In the genomic region with DNA sequence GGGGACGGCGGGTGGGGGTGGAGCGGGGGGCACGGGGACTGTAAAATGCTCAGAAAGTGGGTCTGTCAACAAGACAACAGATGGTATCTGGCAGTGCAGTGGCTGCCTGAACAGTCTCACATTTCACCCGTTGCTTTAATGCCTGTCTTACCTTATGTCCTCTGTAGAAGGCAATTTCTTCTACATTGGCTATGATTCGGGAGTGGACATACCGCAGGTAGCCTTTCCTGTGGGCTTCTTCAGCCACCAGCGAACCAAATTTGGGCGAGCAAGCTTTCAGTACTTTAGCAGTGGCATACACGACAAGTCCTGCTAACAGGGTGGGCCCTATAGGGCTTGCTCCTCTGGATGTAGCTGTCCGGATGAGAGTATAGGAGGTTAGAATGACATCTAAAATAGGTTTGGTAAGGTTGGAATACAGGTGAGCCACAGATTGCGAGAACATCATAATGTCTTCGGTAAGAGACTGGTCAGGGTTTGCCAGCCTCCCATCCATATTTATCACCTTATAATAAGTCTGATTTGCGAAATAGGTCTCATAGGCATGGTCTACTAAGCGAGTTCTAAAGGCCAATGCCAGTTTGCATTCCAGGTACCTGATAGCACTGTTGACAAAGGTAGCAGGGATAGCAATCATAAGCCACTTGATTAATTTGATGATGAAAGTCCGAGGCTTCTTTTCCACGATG, we compare ENCODE assay signal across 10 mouse cellular contexts. TPM values are rescaled to one million over a fixed set of nuclear protein-coding genes. Genes with fewer than 3 reads are reported as not detected.
DNase-seq lines count a peak whose midpoint lies in the region; ATAC-seq and TF ChIP-seq lines count a peak whose summit lies in the region.
"Had no signal": no experiment of that assay in that cellular context is flagged by ENCODE, and none has a peak within 500 bp of the region (broad histone marks: within the 10 kb centered on the region; RNA-seq: fewer than 3 reads in every experiment).

No protein-coding gene starts in this region.

- no peaks in the 10 kb centered on the region for H3K36me3 ChIP-seq in hindbrain, embryonic 15.5 days
- no peaks in the 10 kb centered on the region for H3K36me3 ChIP-seq in midbrain, postnatal 0 days (ENCODE audit: insufficient read depth, low read length)

- H3K27ac ChIP-seq in layer of hippocampus, adult 2 months: peak overlapping the region; percentile 92
- H3K27ac ChIP-seq in hindbrain, embryonic 15.5 days (replicated peaks): peak overlapping the region; percentile 78; the same call in 1 of the 2 replicates
- H3K27ac ChIP-seq in midbrain, postnatal 0 days (ENCODE audit: low read depth, low read length): peak overlapping the region; percentile 70

- peak overlapping the region; percentile 68 for H3K4me3 ChIP-seq in layer of hippocampus, adult 2 months
- peak overlapping the region; percentile 45 for H3K4me3 ChIP-seq in hindbrain, embryonic 15.5 days
- peak overlapping the region; percentile 52 for H3K4me3 ChIP-seq in midbrain, postnatal 0 days (ENCODE audit: low read depth, low read length)

- H3K9me3 ChIP-seq in hindbrain, embryonic 15.5 days: no peaks in the 10 kb centered on the region
- no peaks in the 10 kb centered on the region for H3K9me3 ChIP-seq in midbrain, postnatal 0 days (ENCODE audit: low read length)

- peak overlapping the region; percentile 82 for H3K4me2 ChIP-seq in hindbrain, embryonic 15.5 days
- H3K4me2 ChIP-seq in midbrain, postnatal 0 days (ENCODE audit: low read depth, low read length, poor library complexity, severe bottlenecking): peak overlapping the region; percentile 83

- no peak for ATAC-seq in hindbrain, embryonic 15.5 days (ENCODE audit: low FRiP score, low read depth)
- no peak for ATAC-seq in midbrain, postnatal 0 days (ENCODE audit: low FRiP score)

- 24% methylated on average over 17 of the region's 17 CpGs for WGBS in hindbrain, embryonic 15.5 days
- 17% methylated on average over 17 of the region's 17 CpGs for WGBS in midbrain, postnatal 0 days

- no peaks in the 10 kb centered on the region for H3K27me3 ChIP-seq in hindbrain, embryonic 15.5 days
- H3K27me3 ChIP-seq in midbrain, postnatal 0 days (ENCODE audit: insufficient read depth, low read length): no peaks in the 10 kb centered on the region

- peak overlapping the region; percentile 50 for H3K9ac ChIP-seq in hindbrain, embryonic 15.5 days
- peak overlapping the region; percentile 51 for H3K9ac ChIP-seq in midbrain, postnatal 0 days (replicated peaks; ENCODE audit: low read length, poor library complexity, severe bottlenecking)

- H3K4me1 ChIP-seq in hindbrain, embryonic 15.5 days (replicated peaks): peaks cover 18% of the 10 kb centered on the region
- H3K4me1 ChIP-seq in midbrain, postnatal 0 days (ENCODE audit: insufficient read depth, low read length): peaks cover 4% of the 10 kb centered on the region; the same call in 1 of the 2 replicates

- no peak for TF ChIP-seq CTCF in layer of hippocampus, adult 2 months (conservative IDR thresholded peaks at IDR 0.05)
- TF ChIP-seq CTCF in midbrain, postnatal 0 days (IDR thresholded peaks at IDR 0.05): no peak

- DNase-seq in layer of hippocampus, adult 2 months (ENCODE audit: low spot score in 2 of 2): no peak
- no peak for DNase-seq in layer of hippocampus, postnatal 14 days (ENCODE audit: low spot score in 2 of 2)
- DNase-seq in cerebellum, postnatal 36 days: peak; percentile 22 to 49
- DNase-seq in midbrain, postnatal 0 days (ENCODE audit: low spot score): peak; percentile 36
- DNase-seq in adrenal gland, adult 18-20 months (ENCODE audit: low spot score in 2 of 2): no peak
- DNase-seq in adipocyte (ENCODE audit: low spot score): no peak
- no peak for DNase-seq in testis, postnatal 10 days (ENCODE audit: low spot score)

RNA-seq across cellular contexts. Expression of gene Abcd2, which starts 0.9 kb away (rescaled TPM):
- total RNA-seq in layer of hippocampus, adult 2 months (2021): 10 to 100 TPM; 18.4 to 20.5 TPM
- 10 to 100 TPM; 20.0 to 31.5 TPM for total RNA-seq in layer of hippocampus, postnatal 14 days (2021)
- polyA plus RNA-seq in hindbrain, embryonic 15.5 days (2015; fragmentation: Nextera tagmentation; extraction: Ambion mirVana): 6.9 and 11.1 TPM in 2 replicates
- 7.2 and 9.4 TPM in 2 replicates for total RNA-seq in midbrain, postnatal 0 days (2014; rRNA removed)
- polyA plus RNA-seq in midbrain, postnatal 0 days (2015; fragmentation: Nextera tagmentation; extraction: Ambion mirVana): 4.9 and 5.9 TPM in 2 replicates
- 10 to 100 TPM; 11.5 to 55.6 TPM for total RNA-seq in adrenal gland, adult 18-20 months (2021)
- total RNA-seq: MEL had no signal

RNA-seq across cellular contexts. Expression of gene CN725425, which starts 8.6 kb away (rescaled TPM):
- total RNA-seq in layer of hippocampus, adult 2 months (2021): under 1 TPM in 1 of 2 experiments, not detected in 1; 0.25 TPM
- under 1 TPM in 1 of 2 experiments, not detected in 1; 0.26 TPM for total RNA-seq in layer of hippocampus, postnatal 14 days (2021)
- polyA plus RNA-seq in hindbrain, embryonic 15.5 days (2015; fragmentation: Nextera tagmentation; extraction: Ambion mirVana): not detected in 2 replicates
- 0.05 and 0.28 TPM in 2 replicates for total RNA-seq in midbrain, postnatal 0 days (2014; rRNA removed)
- 0.22 TPM in 1 of 2 replicates, not detected in the other for polyA plus RNA-seq in midbrain, postnatal 0 days (2015; fragmentation: Nextera tagmentation; extraction: Ambion mirVana)
- total RNA-seq in adrenal gland, adult 18-20 months (2021): not detected
- total RNA-seq: MEL had no signal
- polyA plus RNA-seq: large intestine, adult 2 months had no signal

Comparison
In these comparisons a context has a peak if more than half of its experiments do, and no peak if none do; other contexts are left out.
1. DNase-seq: peak in cerebellum, postnatal 36 days (2 of 2) and midbrain, postnatal 0 days (single experiment); none in layer of hippocampus, adult 2 months (0 of 2), layer of hippocampus, postnatal 14 days (0 of 2), adrenal gland, adult 18-20 months (0 of 2), adipocyte (single experiment) and testis, postnatal 10 days (single experiment).
2. Peak in every context shown above with its lines, with median percentiles within 50 percentile points of each other: H3K27ac ChIP-seq and H3K4me3 ChIP-seq.